Mouse (Mus musculus) neural tube, embryonic 12.5 days (tissue): ENCODE measurements around the gene Tdo2. TPM values are rescaled to one million over a fixed set of nuclear protein-coding genes. Genes with fewer than 3 reads are reported as not detected.
A peak's percentile ranks its signal among the peaks of the same experiment; 100 is the strongest.

Source experiments
- ATAC-seq: fragments of 200-750 bp; cut with Nextera tagmentation; 2 replicates; pipeline ENCODE4 v1.8.0; 2017; ENCODE audit warnings: low read depth, mild to moderate bottlenecking, moderate TSS enrichment, moderate library complexity; ENCODE audit not compliant: low FRiP score
- H3K27ac ChIP-seq: fragments of 300-500 bp; sonication (generic); 2 replicates; pipeline ENCODE4 v1.5.1; 2016
- H3K27me3 ChIP-seq: fragments of 300-500 bp; sonication (generic); replicated peaks from 2 replicates; pipeline ENCODE4 v1.6.1; 2016; ENCODE audit warnings: mild to moderate bottlenecking
- H3K36me3 ChIP-seq: fragments of 300-500 bp; sonication (generic); 2 replicates; pipeline ENCODE4 v1.6.1; 2016; ENCODE audit warnings: mild to moderate bottlenecking
- H3K4me1 ChIP-seq: fragments of 300-500 bp; sonication (generic); 2 replicates; pipeline ENCODE4 v1.6.1; 2016
- H3K4me2 ChIP-seq: fragments of 300-500 bp; sonication (generic); replicated peaks from 2 replicates; pipeline ENCODE4 v1.6.1; 2016; ENCODE audit warnings: mild to moderate bottlenecking
- H3K4me3 ChIP-seq: fragments of 300-500 bp; sonication (generic); 2 replicates; pipeline ENCODE4 v1.5.1; 2016
- H3K9ac ChIP-seq: fragments of 300-500 bp; sonication (generic); 2 replicates; pipeline ENCODE4 v1.6.1; 2016; ENCODE audit warnings: mild to moderate bottlenecking
- H3K9me3 ChIP-seq: fragments of 300-500 bp; sonication (generic); 2 replicates; pipeline ENCODE4 v1.6.1; 2016; ENCODE audit warnings: mild to moderate bottlenecking
- WGBS: fragments of 180-500 bp; shearing (Covaris S2); methylation state at CpG from one replicate; pipeline ENCODE4 v1.1.7; 2016; 5-methylcytosine and 5-hydroxymethylcytosine counted together
- polyA plus RNA-seq: library from polyadenylated mRNA; unstranded; fragments of >200 nt; fragmentation: Nextera tagmentation; extraction: Ambion mirVana; gene quantifications from 2 replicates; pipeline ENCODE4 v1.2.1, GENCODE M21; 2016

Gene Tdo2
- polyA plus RNA-seq, 1 experiment from 2014 or later: 0.05 TPM

DNA sequence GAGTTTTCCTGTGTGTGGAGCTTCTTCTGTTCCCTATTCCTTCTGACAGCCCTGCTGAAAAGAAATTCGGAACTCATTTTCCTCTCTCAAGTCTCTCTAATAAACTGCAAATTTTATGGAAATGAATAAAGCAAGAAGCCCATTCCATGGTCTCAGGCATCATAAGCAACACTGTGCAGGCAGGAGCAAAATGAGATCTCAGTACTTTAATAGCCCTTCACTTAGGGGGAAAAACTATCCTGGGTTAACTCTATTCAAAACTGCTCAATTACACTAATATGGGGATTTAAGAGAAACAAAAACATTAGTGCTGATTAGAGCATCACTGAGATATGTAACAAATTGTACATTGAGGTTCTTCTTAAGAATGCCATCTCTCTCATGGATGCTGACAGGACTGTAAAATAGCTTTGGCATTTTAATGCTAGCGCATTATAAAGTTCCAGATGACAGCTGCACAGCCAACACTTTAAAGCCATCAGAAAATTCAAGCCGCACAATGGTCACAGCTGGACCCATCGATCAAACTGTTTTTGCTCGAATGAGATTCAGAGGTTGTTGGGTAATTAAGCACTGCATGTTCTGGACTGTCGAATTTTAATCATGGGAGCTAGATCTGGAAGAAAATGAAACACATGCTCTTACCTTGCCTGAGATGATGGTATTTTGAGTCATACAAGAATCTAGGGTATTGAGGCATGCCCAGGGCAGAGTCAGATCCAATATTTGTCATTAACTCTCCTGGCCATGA is 65.5 kb downstream of the Tdo2 start:
- no peaks in the 10 kb centered on the region for H3K36me3 ChIP-seq
- peak; percentile 65; the same call in 1 of the 2 replicates for ATAC-seq
- no peak overlapping the region for H3K4me3 ChIP-seq
- H3K4me2 ChIP-seq: no peak overlapping the region
- H3K9ac ChIP-seq: no peak overlapping the region
- no peaks in the 10 kb centered on the region for H3K9me3 ChIP-seq
- no peaks in the 10 kb centered on the region for H3K4me1 ChIP-seq
- no peaks in the 10 kb centered on the region for H3K27me3 ChIP-seq
- 53% methylated on average over 6 of the region's 6 CpGs for WGBS
- no peak overlapping the region for H3K27ac ChIP-seq

Other genes starting within 250 kb of the Tdo2 start
- gene Ctso, start 43.6 kb downstream of the Tdo2 start, polyA plus RNA-seq: 9.6 and 10.4 TPM in 2 replicates
- gene Asic5, start 6.1 kb upstream of the Tdo2 start, polyA plus RNA-seq: not detected in 2 replicates
- 10.8 and 12.4 TPM in 2 replicates for gene Gucy1b1, start 98.5 kb upstream of the Tdo2 start, polyA plus RNA-seq
- gene Gucy1a1, start 169.6 kb upstream of the Tdo2 start, polyA plus RNA-seq: 3.3 and 3.6 TPM in 2 replicates